Mouse (Mus musculus): ENCODE data around the gene Rnf222. TPM values are rescaled to one million over a fixed set of nuclear protein-coding genes. Genes with fewer than 3 reads are reported as not detected.

Gene Rnf222
- total and polyA plus RNA-seq, 3 experiments, result 0.23 to 0.28 TPM; not detected in 1

DNA sequence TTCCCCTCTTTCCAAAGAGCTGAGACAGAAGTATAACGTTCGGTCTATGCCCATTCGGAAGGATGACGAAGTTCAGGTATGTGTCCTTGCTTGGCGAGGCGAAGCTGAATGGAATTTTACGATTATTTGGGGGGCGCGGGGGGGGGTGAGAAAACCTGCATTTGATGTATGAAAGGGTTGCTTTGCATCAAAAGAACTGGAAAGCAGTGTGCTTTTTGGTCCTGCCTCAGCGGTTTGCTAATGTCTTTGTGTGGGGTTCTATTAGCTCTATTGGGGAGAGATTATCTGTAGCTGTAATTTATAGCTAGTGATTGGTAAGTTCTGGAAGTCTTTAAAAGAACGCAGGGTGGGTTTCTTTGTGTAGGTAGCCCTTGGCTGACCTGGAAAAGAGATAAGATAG, 14.0 kb downstream of the Rnf222 start:
- peak; percentile 42 for DNase-seq (ENCODE audit: low read depth, low spot score)
- peaks cover 22% of the 10 kb centered on the region for H3K79me2 ChIP-seq (ENCODE audit: control insufficient read depth, insufficient read depth, low read length, poor library complexity)
- H3K4me1 ChIP-seq (ENCODE audit: control insufficient read depth in 1 of 2, insufficient read depth in 2 of 2, low read length in 2 of 2), result peaks cover 2 to 46% of the 10 kb centered on the region in 2 experiments; a peak in 2 of 4 replicates
- no peak for TF ChIP-seq POLR2AphosphoS5 (IDR thresholded peaks at IDR 0.05; ENCODE audit: borderline replicate concordance, low read depth, low read length)
- no peak for TF ChIP-seq GABPA (IDR thresholded peaks at IDR 0.05; ENCODE audit: low read depth, low read length)
- TF ChIP-seq USF2 (IDR thresholded peaks at IDR 0.05; ENCODE audit: borderline replicate concordance in 1 of 2, insufficient read depth in 1 of 2, low read depth in 1 of 2, low read length in 2 of 2), result no peak
- TF ChIP-seq MEF2A (IDR thresholded peaks at IDR 0.05; ENCODE audit: extremely low read depth, insufficient replicate concordance, low read depth, low read length, poor library complexity, severe bottlenecking), result no peak
- TF ChIP-seq TCF12 (IDR thresholded peaks at IDR 0.05; ENCODE audit: low read depth, low read length), result peak; percentile 20; the same call in 1 of the 2 replicates
- no peak for TF ChIP-seq SMC3 (IDR thresholded peaks at IDR 0.05; ENCODE audit: low read depth, low read length)
- TF ChIP-seq POLR2A (IDR thresholded peaks at IDR 0.05; ENCODE audit: control insufficient read depth in 1 of 2, insufficient read depth in 1 of 2, low read depth in 1 of 2, low read length in 2 of 2, poor library complexity in 1 of 2), result no peak
- TF ChIP-seq E2F4 (IDR thresholded peaks at IDR 0.05; ENCODE audit: borderline replicate concordance, low read depth, low read length), result no peak
- TF ChIP-seq GATA1 (IDR thresholded peaks at IDR 0.05; ENCODE audit: low read depth, low read length), result peak; percentile 56; the same call in 1 of the 2 replicates
- TF ChIP-seq ZMIZ1 (IDR thresholded peaks at IDR 0.05; ENCODE audit: low read depth, low read length), result no peak
- TF ChIP-seq TBP (IDR thresholded peaks at IDR 0.05; ENCODE audit: low read depth, low read length), result 0 out of 2 replicates have a peak, but pooled peaks have one; percentile 7
- TF ChIP-seq SIN3A (IDR thresholded peaks at IDR 0.05; ENCODE audit: low read length), result peak; percentile 12; the same call in 1 of the 2 replicates
- no peak for TF ChIP-seq MYB (IDR thresholded peaks at IDR 0.05; ENCODE audit: low read depth, low read length)
- no peak for TF ChIP-seq ZKSCAN1 (IDR thresholded peaks at IDR 0.05; ENCODE audit: low read depth, low read length)
- TF ChIP-seq ETS1 (IDR thresholded peaks at IDR 0.05; ENCODE audit: low read depth, low read length), result no peak
- no peak for TF ChIP-seq MAX (IDR thresholded peaks at IDR 0.05; ENCODE audit: low read length)
- TF ChIP-seq CHD1 (IDR thresholded peaks at IDR 0.05; ENCODE audit: low read depth, low read length), result 0 out of 2 replicates have a peak, but pooled peaks have one; percentile 54
- TF ChIP-seq ELF1 (IDR thresholded peaks at IDR 0.05; ENCODE audit: low read depth, low read length), result no peak
- no peak for TF ChIP-seq MAZ (IDR thresholded peaks at IDR 0.05; ENCODE audit: low read depth, low read length)
- TF ChIP-seq RCOR1 (IDR thresholded peaks at IDR 0.05; ENCODE audit: low read depth, low read length), result no peak
- no peak for TF ChIP-seq ZC3H11A (IDR thresholded peaks at IDR 0.05; ENCODE audit: low read depth, low read length)
- no peak; the same call in 1 of the 2 replicates for TF ChIP-seq NELFE (IDR thresholded peaks at IDR 0.05; ENCODE audit: low read depth, low read length)
- no peak for TF ChIP-seq ZNF384 (IDR thresholded peaks at IDR 0.05; ENCODE audit: low read depth, low read length)
- no peak for TF ChIP-seq BHLHE40 (IDR thresholded peaks at IDR 0.05; ENCODE audit: borderline replicate concordance, low read depth, low read length)
- 0 out of 2 replicates have a peak, but pooled peaks have one; percentile 21 for TF ChIP-seq MYC (IDR thresholded peaks at IDR 0.05; ENCODE audit: low read depth, low read length)
- TF ChIP-seq KAT2A (conservative IDR thresholded peaks at IDR 0.05; ENCODE audit: low read depth, low read length), result no peak
- no peak for TF ChIP-seq POLR2AphosphoS2 (IDR thresholded peaks at IDR 0.05; ENCODE audit: low read length)
- TF ChIP-seq RAD21 (IDR thresholded peaks at IDR 0.05; ENCODE audit: low read depth, low read length), result no peak
- TF ChIP-seq MXI1 (IDR thresholded peaks at IDR 0.05; ENCODE audit: low read depth, low read length), result no peak
- peak overlapping the region; percentile 84 to 88 for H3K4me3 ChIP-seq (ENCODE audit: control insufficient read depth in 1 of 2, insufficient read depth in 1 of 2, low read depth in 2 of 2, low read length in 2 of 2)
- peak overlapping the region; percentile 81 for H3K27ac ChIP-seq (ENCODE audit: control insufficient read depth, low read depth, low read length)
- H3K9me3 ChIP-seq (replicated peaks; ENCODE audit: insufficient read depth, low read length), result no peaks in the 10 kb centered on the region
- peaks cover 25 to 46% of the 10 kb centered on the region in 2 experiments for H3K36me3 ChIP-seq (ENCODE audit: control insufficient read depth in 1 of 2, insufficient read depth in 2 of 2, low read length in 2 of 2)
- no peaks in the 10 kb centered on the region for H3K27me3 ChIP-seq (ENCODE audit: control insufficient read depth in 1 of 2, insufficient read depth in 2 of 2, low read length in 2 of 2)
- peak overlapping the region; percentile 92 for H3K9ac ChIP-seq (ENCODE audit: control insufficient read depth, low read depth, low read length, poor library complexity, severe bottlenecking)

Data from MEL (cell line).